Mouse (Mus musculus) embryonic facial prominence, embryonic 14.5 days (tissue): ENCODE measurements around the gene Aaas. TPM values are rescaled to one million over a fixed set of nuclear protein-coding genes. Genes with fewer than 3 reads are reported as not detected.

Experiments
- ATAC-seq: fragments of 200-750 bp; cut with Nextera tagmentation; 2 replicates; pipeline ENCODE4 v1.8.0; 2017; ENCODE audit warnings: low read depth, moderate number of reproducible peaks, moderate TSS enrichment
- DNase-seq: peaks from one replicate; pipeline ENCODE4 v3.0.0-alpha.2; 2015; ENCODE audit warnings: low spot score
- H3K27ac ChIP-seq: fragments of 300-500 bp; sonication (generic); replicated peaks from 2 replicates; pipeline ENCODE4 v1.5.1; 2014; ENCODE audit warnings: low read depth, mild to moderate bottlenecking, low read length, moderate library complexity
- H3K27me3 ChIP-seq: fragments of 300-500 bp; sonication (generic); replicated peaks from 2 replicates; pipeline ENCODE4 v1.6.1; 2014; ENCODE audit warnings: low read length; ENCODE audit not compliant: control insufficient read depth, insufficient read depth
- H3K36me3 ChIP-seq: fragments of 300-500 bp; sonication (generic); 2 replicates; pipeline ENCODE4 v1.6.1; 2014; ENCODE audit warnings: low read length, mixed read lengths; ENCODE audit not compliant: control insufficient read depth, insufficient read depth
- H3K4me1 ChIP-seq: fragments of 300-500 bp; sonication (generic); 2 replicates; pipeline ENCODE4 v1.6.1; 2014; ENCODE audit warnings: antibody characterized with exemption, low read length; ENCODE audit not compliant: control insufficient read depth, insufficient read depth
- H3K4me2 ChIP-seq: fragments of 300-500 bp; sonication (generic); 2 replicates; pipeline ENCODE4 v1.6.1; 2014; ENCODE audit warnings: low read depth, mild to moderate bottlenecking, low read length, moderate library complexity, mixed read lengths
- H3K4me3 ChIP-seq: fragments of 300-500 bp; sonication (generic); 2 replicates; pipeline ENCODE4 v1.5.1; 2014; ENCODE audit warnings: low read depth, mild to moderate bottlenecking, low read length
- H3K9ac ChIP-seq: fragments of 300-500 bp; sonication (generic); 2 replicates; pipeline ENCODE4 v1.6.1; 2014; ENCODE audit warnings: low read depth, mild to moderate bottlenecking, low read length, moderate library complexity, mixed read lengths
- H3K9me3 ChIP-seq: fragments of 300-500 bp; sonication (generic); 2 replicates; pipeline ENCODE4 v1.6.1; 2016; ENCODE audit warnings: low read length; ENCODE audit not compliant: control insufficient read depth
- WGBS: fragments of 180-500 bp; shearing (Covaris S2); extraction: QIAGEN DNeasy Blood & Tissue Kit; methylation state at CpG from one replicate; pipeline ENCODE4 v1.1.7; 2014; 5-methylcytosine and 5-hydroxymethylcytosine counted together
- polyA plus RNA-seq: library from polyadenylated mRNA; unstranded; fragments of >200 nt; fragmentation: Nextera tagmentation; extraction: Ambion mirVana; gene quantifications from 2 replicates; pipeline ENCODE4 v1.2.1, GENCODE M21; 2014

Gene Aaas
- 52.5 and 60.5 TPM in 2 replicates for polyA plus RNA-seq

GRCm38 (mm10) chr15:102350138-102350941 lies at the start of gene Aaas:
Gene Aaas (minus strand): TSS chr15:102350771.
- H3K9me3 ChIP-seq: no peaks in the 10 kb centered on the region
- H3K4me3 ChIP-seq: peak within 1 kb of the TSS; percentile 68
- H3K36me3 ChIP-seq: peaks cover 20% of the 10 kb centered on the region
- no peaks in the 10 kb centered on the region for H3K27me3 ChIP-seq
- DNase-seq (peak; percentile 98), ATAC-seq (peak; percentile 90)
- peaks cover 12% of the 10 kb centered on the region for H3K4me1 ChIP-seq
- peak within 1 kb of the TSS; percentile 72 for H3K4me2 ChIP-seq
- H3K9ac ChIP-seq: peak within 1 kb of the TSS; percentile 76
- H3K27ac ChIP-seq: peak within 1 kb of the TSS; percentile 66; the same call in 1 of the 2 replicates
- WGBS: under 1% methylated on average over 56 of the region's 56 CpGs

- DNase-seq (peak; percentile 93), ATAC-seq (peak; percentile 82)
- H3K36me3 ChIP-seq: no peaks in the 10 kb centered on the region
- H3K9ac ChIP-seq: peak overlapping the region; percentile 64
- H3K4me3 ChIP-seq: peak overlapping the region; percentile 39
- peaks cover 11% of the 10 kb centered on the region for H3K4me1 ChIP-seq
- peak overlapping the region; percentile 81 for H3K27ac ChIP-seq
- H3K27me3 ChIP-seq: no peaks in the 10 kb centered on the region
- 3% methylated on average over 30 of the region's 34 CpGs for WGBS
- no peaks in the 10 kb centered on the region for H3K9me3 ChIP-seq
- H3K4me2 ChIP-seq: peak overlapping the region; percentile 59
These were observed 49.0 kb upstream of the Aaas start for GRCm38 (mm10) chr15:102399229-102400221.

DNA sequence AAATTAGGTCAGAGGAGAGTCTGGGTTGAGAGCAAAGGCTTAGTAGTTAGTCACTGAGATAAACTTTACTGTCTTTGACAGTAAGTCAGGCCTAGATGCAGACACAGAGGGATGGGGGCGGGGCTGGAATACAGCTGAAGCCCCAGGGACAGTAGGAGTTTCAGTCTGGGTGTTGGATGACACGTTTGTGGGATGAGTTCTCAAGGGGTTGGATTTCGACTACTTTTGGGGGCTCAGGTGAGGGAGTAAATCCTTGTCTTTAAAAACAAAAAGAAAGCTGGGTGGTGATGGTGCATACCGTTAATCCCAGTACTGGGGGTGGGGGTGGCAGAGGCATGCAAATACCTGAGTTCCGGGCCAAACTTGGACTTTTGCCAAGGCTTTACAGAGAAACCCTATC lies 48.1 kb upstream of the Aaas start:
- Histone ChIP-seq H3K27me3 (no peaks in the 10 kb centered on the region), H3K36me3 (no peaks in the 10 kb centered on the region), H3K27ac (peak overlapping the region; percentile 81; the same call in 1 of the 2 replicates), H3K4me1 (peaks cover 11% of the 10 kb centered on the region), H3K9me3 (no peaks in the 10 kb centered on the region), H3K4me3 (peak overlapping the region; percentile 39; the same call in 1 of the 2 replicates), H3K4me2 (peak overlapping the region; percentile 59), H3K9ac (no peak overlapping the region)
- ATAC-seq: no peak
- WGBS: 21% methylated on average over 5 of the region's 5 CpGs
- no peak for DNase-seq

DNA sequence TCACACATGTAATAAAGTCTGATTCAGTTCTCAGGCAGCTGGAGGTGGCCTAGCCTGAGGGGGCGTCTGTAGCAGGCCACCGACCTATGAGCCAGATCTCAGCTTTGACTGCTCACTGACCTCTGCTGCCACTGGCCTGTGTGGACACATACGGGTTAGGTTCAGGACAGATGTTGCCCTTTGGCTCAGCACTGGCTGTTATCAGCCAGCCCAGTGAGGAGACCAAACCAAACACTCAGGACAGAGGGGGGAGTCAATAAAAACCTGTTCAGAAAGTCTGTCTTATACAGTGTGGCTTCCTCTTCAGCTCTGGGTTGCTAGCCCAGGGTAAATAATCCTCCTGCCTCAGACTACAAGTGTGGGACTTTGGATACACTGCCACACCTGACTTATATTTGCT lies 44.5 kb upstream of the Aaas start:
- no peaks in the 10 kb centered on the region for H3K36me3 ChIP-seq
- H3K9ac ChIP-seq: no peak overlapping the region
- 12% methylated on average over 3 of the region's 3 CpGs for WGBS
- DNase-seq (no peak), ATAC-seq (no peak)
- H3K4me1 ChIP-seq: peaks cover 6% of the 10 kb centered on the region
- no peak overlapping the region for H3K4me2 ChIP-seq
- H3K9me3 ChIP-seq: no peaks in the 10 kb centered on the region
- no peak overlapping the region for H3K4me3 ChIP-seq
- no peaks in the 10 kb centered on the region for H3K27me3 ChIP-seq
- H3K27ac ChIP-seq: no peak overlapping the region

- no peak overlapping the region for H3K27ac ChIP-seq
- H3K4me1 ChIP-seq: peaks cover 3% of the 10 kb centered on the region; the same call in 1 of the 2 replicates
- no peak overlapping the region for H3K4me2 ChIP-seq
- no peak overlapping the region for H3K4me3 ChIP-seq
- DNase-seq (no peak), ATAC-seq (no peak)
- H3K9ac ChIP-seq: no peak overlapping the region
- no peaks in the 10 kb centered on the region for H3K27me3 ChIP-seq
- H3K9me3 ChIP-seq: no peaks in the 10 kb centered on the region
- H3K36me3 ChIP-seq: no peaks in the 10 kb centered on the region
These were observed 43.0 kb upstream of the Aaas start for GRCm38 (mm10) chr15:102393584-102394014.

GRCm38 (mm10) chr15:102392520-102392919 lies 41.9 kb upstream of the Aaas start:
- H3K27me3 ChIP-seq: no peaks in the 10 kb centered on the region
- WGBS: 46% methylated on average over 2 of the region's 2 CpGs
- H3K4me2 ChIP-seq: no peak overlapping the region
- DNase-seq: no peak
- H3K4me3 ChIP-seq: no peak overlapping the region
- H3K27ac ChIP-seq: no peak overlapping the region
- H3K9ac ChIP-seq: no peak overlapping the region
- no peaks in the 10 kb centered on the region for H3K9me3 ChIP-seq
- no peaks in the 10 kb centered on the region for H3K4me1 ChIP-seq
- no peaks in the 10 kb centered on the region for H3K36me3 ChIP-seq
- no peak for ATAC-seq

- no peak overlapping the region for H3K9ac ChIP-seq
These were observed 38.4 kb upstream of the Aaas start for GRCm38 (mm10) chr15:102388942-102389341.

GRCm38 (mm10) chr15:102386640-102387039 lies 36.1 kb upstream of the Aaas start:
- Histone ChIP-seq H3K36me3 (no peaks in the 10 kb centered on the region), H3K4me1 (no peaks in the 10 kb centered on the region), H3K9me3 (no peaks in the 10 kb centered on the region), H3K27me3 (no peaks in the 10 kb centered on the region), H3K4me2 (no peak overlapping the region), H3K9ac (no peak overlapping the region), H3K4me3 (no peak overlapping the region), H3K27ac (no peak overlapping the region)
- WGBS: 58% methylated on average over 9 of the region's 9 CpGs
- no peak for ATAC-seq
- DNase-seq: no peak

More at GRCm38 (mm10) chr15:102388942-102389341, 38.4 kb upstream of the Aaas start:
- no peak for ATAC-seq
- DNase-seq: no peak
- WGBS: 82% methylated on average over 3 of the region's 3 CpGs
- H3K36me3 ChIP-seq: no peaks in the 10 kb centered on the region
- H3K27me3 ChIP-seq: no peaks in the 10 kb centered on the region
- H3K4me2 ChIP-seq: no peak overlapping the region
- no peaks in the 10 kb centered on the region for H3K9me3 ChIP-seq
- no peak overlapping the region for H3K27ac ChIP-seq
- no peaks in the 10 kb centered on the region for H3K4me1 ChIP-seq
- H3K4me3 ChIP-seq: no peak overlapping the region
